Comparison of ENCODE assay signal across 12 mouse cellular contexts in genomic region chr2:131124166-131124565, GRCm38 (mm10). TPM values are rescaled to one million over a fixed set of nuclear protein-coding genes. Genes with fewer than 3 reads are reported as not detected.
DNase-seq lines count a peak whose midpoint lies in the region.
"Had no signal": no experiment of that assay in that cellular context is flagged by ENCODE, and none has a peak within 500 bp of the region (broad histone marks: within the 10 kb centered on the region; RNA-seq: fewer than 3 reads in every experiment).

No protein-coding gene starts in this region.

- no peak overlapping the region for H3K4me3 ChIP-seq in embryonic facial prominence, embryonic 10.5 days
- peak overlapping the region; percentile 53 for H3K4me3 ChIP-seq in megakaryocyte, embryonic 14.5 days (replicated peaks)

- no peaks in the 10 kb centered on the region for H3K36me3 ChIP-seq in embryonic facial prominence, embryonic 10.5 days (replicated peaks)
- H3K36me3 ChIP-seq in megakaryocyte, embryonic 14.5 days (replicated peaks; ENCODE audit: low read length) = no peaks in the 10 kb centered on the region

- 74% methylated on average over 3 of the region's 3 CpGs for WGBS in embryonic facial prominence, embryonic 10.5 days

- H3K4me1 ChIP-seq in embryonic facial prominence, embryonic 10.5 days = peaks cover 43% of the 10 kb centered on the region
- peaks cover 73% of the 10 kb centered on the region for H3K4me1 ChIP-seq in megakaryocyte, embryonic 14.5 days

- DNase-seq in layer of hippocampus, adult 9-11 months = peak; percentile 54
- DNase-seq in layer of hippocampus, adult 9-10 months (ENCODE audit: low spot score) = no peak
- DNase-seq in embryonic facial prominence, embryonic 10.5 days (ENCODE audit: low spot score) = no peak
- DNase-seq in kidney, adult 8-10 months = peak; percentile 41 to 43
- no peak for DNase-seq in adrenal gland, postnatal 14 days
- no peak for DNase-seq in embryo, embryonic 11 days
- DNase-seq: gastrocnemius, postnatal 25 days; liver, postnatal 0 days had no signal

- H3K9me3 ChIP-seq in embryonic facial prominence, embryonic 10.5 days = no peaks in the 10 kb centered on the region
- H3K9me3 ChIP-seq in megakaryocyte, embryonic 14.5 days = no peaks in the 10 kb centered on the region

- peak overlapping the region; percentile 40 for H3K27ac ChIP-seq in embryonic facial prominence, embryonic 10.5 days (replicated peaks)

- peaks cover 21% of the 10 kb centered on the region for H3K27me3 ChIP-seq in embryonic facial prominence, embryonic 10.5 days (replicated peaks; ENCODE audit: low read depth, poor library complexity, severe bottlenecking)
- peaks cover 43% of the 10 kb centered on the region for H3K27me3 ChIP-seq in megakaryocyte, embryonic 14.5 days (replicated peaks)

RNA-seq across cellular contexts. Expression of gene Hspa12b, which starts 2.9 kb away (rescaled TPM):
- polyA plus RNA-seq in embryonic facial prominence, embryonic 10.5 days (2016; fragmentation: Nextera tagmentation; extraction: Ambion mirVana) = 9.7 and 14.1 TPM in 2 replicates
- polyA plus RNA-seq in megakaryocyte, embryonic 14.5 days (2012; ENCODE audit: insufficient read depth, low replicate concordance) = 0.36 TPM in 1 of 2 replicates, not detected in the other
- total RNA-seq in adrenal gland, postnatal 14 days (2021) = 23.3 and 26.1 TPM in 2 replicates

RNA-seq across cellular contexts. Expression of gene Gm11037, which starts 9.1 kb away (rescaled TPM):
- polyA plus RNA-seq in embryonic facial prominence, embryonic 10.5 days (2016; fragmentation: Nextera tagmentation; extraction: Ambion mirVana) = not detected in 2 replicates
- not detected in 2 replicates for polyA plus RNA-seq in megakaryocyte, embryonic 14.5 days (2012; ENCODE audit: insufficient read depth, low replicate concordance)
- not detected in 2 replicates for total RNA-seq in adrenal gland, postnatal 14 days (2021)
- total RNA-seq: gastrocnemius, postnatal 25 days; left cerebral cortex, postnatal 14 days had no signal
- polyA plus RNA-seq: inflammation-experienced regulatory T-cells, adult 6 months; liver, postnatal 0 days; stomach, embryonic 14.5 days had no signal

RNA-seq across cellular contexts. Expression of gene 1700037H04Rik, which starts 35.7 kb away (rescaled TPM):
- polyA plus RNA-seq in embryonic facial prominence, embryonic 10.5 days (2016; fragmentation: Nextera tagmentation; extraction: Ambion mirVana) = 115 and 119 TPM in 2 replicates
- polyA plus RNA-seq in megakaryocyte, embryonic 14.5 days (2012; ENCODE audit: insufficient read depth, low replicate concordance) = 322 and 610 TPM in 2 replicates
- 69.4 and 79.8 TPM in 2 replicates for total RNA-seq in adrenal gland, postnatal 14 days (2021)

RNA-seq across cellular contexts. Expression of gene Siglec1, which starts 37.6 kb away (rescaled TPM):
- 0.06 and 0.16 TPM in 2 replicates for polyA plus RNA-seq in embryonic facial prominence, embryonic 10.5 days (2016; fragmentation: Nextera tagmentation; extraction: Ambion mirVana)
- 7.1 and 11.8 TPM in 2 replicates for polyA plus RNA-seq in megakaryocyte, embryonic 14.5 days (2012; ENCODE audit: insufficient read depth, low replicate concordance)
- 2.3 and 8.2 TPM in 2 replicates for total RNA-seq in adrenal gland, postnatal 14 days (2021)
- polyA plus RNA-seq: inflammation-experienced regulatory T-cells, adult 6 months had no signal

RNA-seq across cellular contexts. Expression of gene Cenpb, which starts 55.7 kb away (rescaled TPM):
- polyA plus RNA-seq in embryonic facial prominence, embryonic 10.5 days (2016; fragmentation: Nextera tagmentation; extraction: Ambion mirVana) = 7.4 and 7.6 TPM in 2 replicates
- 147 and 259 TPM in 2 replicates for polyA plus RNA-seq in megakaryocyte, embryonic 14.5 days (2012; ENCODE audit: insufficient read depth, low replicate concordance)
- total RNA-seq in adrenal gland, postnatal 14 days (2021) = 65.6 and 70.4 TPM in 2 replicates

Comparison
In these comparisons a context has a peak if more than half of its experiments do, and no peak if none do; other contexts are left out.
1. DNase-seq: peak in layer of hippocampus, adult 9-11 months (single experiment) and kidney, adult 8-10 months (2 of 2); none in layer of hippocampus, adult 9-10 months (single experiment), embryonic facial prominence, embryonic 10.5 days (single experiment), adrenal gland, postnatal 14 days (single experiment) and embryo, embryonic 11 days (single experiment).